Mouse (Mus musculus): ENCODE data around the gene Plpp1. TPM values are rescaled to one million over a fixed set of nuclear protein-coding genes. Genes with fewer than 3 reads are reported as not detected.

The Plpp1 gene
- polyA plus RNA-seq, 1 experiment from 2014 or later = 16.8 TPM

GRCm38 (mm10) chr13:112762548-112762947 is 38.0 kb upstream of the Plpp1 start:
- Histone ChIP-seq H3K27me3 (ENCODE audit: poor library complexity, severe bottlenecking) (no peaks in the 10 kb centered on the region), H3K4me1 (peaks cover 10% of the 10 kb centered on the region; the same call in 1 of the 2 replicates), H3K9me3 (peaks cover 18% of the 10 kb centered on the region), H3K27ac (no peak overlapping the region), H3K36me3 (replicated peaks) (no peaks in the 10 kb centered on the region), H3K4me3 (no peak overlapping the region)
- 88% methylated on average over 4 of the region's 4 CpGs for WGBS
- no peak for DNase-seq (ENCODE audit: extremely low spot score, low spot score)

DNA sequence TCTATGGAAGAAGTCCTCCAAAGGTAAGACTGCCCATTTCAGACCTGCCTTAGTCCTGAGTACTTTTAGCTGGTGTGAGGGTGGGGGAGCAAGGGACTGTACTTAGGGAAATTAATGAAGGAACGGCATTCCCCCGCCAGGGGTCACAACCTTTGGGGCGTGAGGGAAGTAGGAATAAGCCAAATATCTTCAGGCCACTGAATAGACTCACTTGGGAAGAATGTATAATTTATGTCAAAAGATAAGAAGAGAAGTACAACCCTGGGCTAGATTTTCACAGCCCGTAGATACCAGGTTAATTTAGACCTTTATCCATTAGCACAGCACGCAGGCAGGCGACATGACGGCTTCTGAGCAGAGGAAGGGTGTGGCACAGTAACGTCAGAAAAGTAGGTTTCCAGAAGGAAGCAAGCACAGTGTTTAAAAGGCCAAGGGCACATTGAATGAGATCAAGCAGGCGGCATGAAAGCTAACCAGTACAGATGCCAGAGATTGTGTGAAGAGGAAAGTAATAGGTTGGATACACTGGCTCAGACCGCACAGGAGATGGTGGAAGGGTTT is 37.0 kb upstream of the Plpp1 start:
- no peak for DNase-seq (ENCODE audit: extremely low spot score, low spot score)
- Histone ChIP-seq H3K27me3 (ENCODE audit: poor library complexity, severe bottlenecking) (no peaks in the 10 kb centered on the region), H3K4me1 (peaks cover 10% of the 10 kb centered on the region; the same call in 1 of the 2 replicates), H3K4me3 (no peak overlapping the region), H3K36me3 (replicated peaks) (no peaks in the 10 kb centered on the region), H3K27ac (no peak overlapping the region), H3K9me3 (peaks cover 25% of the 10 kb centered on the region)
- 86% methylated on average over 10 of the region's 10 CpGs for WGBS

DNA sequence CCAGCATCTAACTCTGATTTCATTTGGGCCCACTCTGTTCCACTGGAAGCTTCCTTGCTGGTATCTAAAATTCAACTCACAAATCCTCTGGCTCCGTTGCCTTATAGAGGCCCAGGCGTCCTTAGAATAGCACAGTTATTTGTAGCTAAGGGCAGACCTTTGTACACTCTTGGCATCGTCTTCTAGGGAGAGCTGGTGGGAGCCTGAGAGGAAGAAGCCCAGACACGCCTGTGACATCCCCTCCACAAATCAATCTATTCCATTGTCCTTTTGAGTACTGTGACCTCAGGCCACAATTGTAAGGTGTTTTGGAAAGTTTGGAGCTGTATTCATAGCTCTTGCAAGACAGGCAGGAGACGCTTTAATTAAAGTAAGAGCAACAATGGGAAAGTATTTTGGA is 36.0 kb upstream of the Plpp1 start:
- peaks cover 10% of the 10 kb centered on the region; the same call in 1 of the 2 replicates for H3K4me1 ChIP-seq
- no peak overlapping the region for H3K27ac ChIP-seq
- peaks cover 25% of the 10 kb centered on the region for H3K9me3 ChIP-seq
- no peaks in the 10 kb centered on the region for H3K27me3 ChIP-seq (ENCODE audit: poor library complexity, severe bottlenecking)
- no peaks in the 10 kb centered on the region for H3K36me3 ChIP-seq (replicated peaks)
- H3K4me3 ChIP-seq = no peak overlapping the region
- WGBS = 91% methylated on average over 5 of the region's 5 CpGs
- no peak for DNase-seq (ENCODE audit: extremely low spot score, low spot score)

GRCm38 (mm10) chr13:112765654-112766053 is 34.9 kb upstream of the Plpp1 start:
- no peak overlapping the region for H3K4me3 ChIP-seq
- no peaks in the 10 kb centered on the region for H3K36me3 ChIP-seq (replicated peaks)
- 89% methylated on average over 3 of the region's 3 CpGs for WGBS
- no peak for DNase-seq (ENCODE audit: extremely low spot score, low spot score)
- H3K4me1 ChIP-seq = peaks cover 9% of the 10 kb centered on the region
- no peaks in the 10 kb centered on the region for H3K27me3 ChIP-seq (ENCODE audit: poor library complexity, severe bottlenecking)
- no peak overlapping the region for H3K27ac ChIP-seq
- H3K9me3 ChIP-seq = peaks cover 25% of the 10 kb centered on the region

GRCm38 (mm10) chr13:112770528-112771328 is 29.9 kb upstream of the Plpp1 start:
- peaks cover 25% of the 10 kb centered on the region for H3K9me3 ChIP-seq
- DNase-seq (ENCODE audit: extremely low spot score, low spot score) = no peak
- no peak overlapping the region for H3K27ac ChIP-seq
- no peak overlapping the region for H3K4me3 ChIP-seq
- 51% methylated on average over 11 of the region's 11 CpGs for WGBS
- no peaks in the 10 kb centered on the region for H3K27me3 ChIP-seq (ENCODE audit: poor library complexity, severe bottlenecking)
- no peaks in the 10 kb centered on the region for H3K36me3 ChIP-seq (replicated peaks)
- peaks cover 12% of the 10 kb centered on the region for H3K4me1 ChIP-seq

- H3K4me1 ChIP-seq = peaks cover 12% of the 10 kb centered on the region
- H3K4me3 ChIP-seq = no peak overlapping the region
- H3K27me3 ChIP-seq (ENCODE audit: poor library complexity, severe bottlenecking) = no peaks in the 10 kb centered on the region
- peaks cover 16% of the 10 kb centered on the region for H3K9me3 ChIP-seq
- no peaks in the 10 kb centered on the region for H3K36me3 ChIP-seq (replicated peaks)
- H3K27ac ChIP-seq = no peak overlapping the region
- DNase-seq (ENCODE audit: extremely low spot score, low spot score) = no peak
- 54% methylated on average over 15 of the region's 15 CpGs for WGBS
Observed at GRCm38 (mm10) chr13:112771447-112772208, 29.0 kb upstream of the Plpp1 start.

- Histone ChIP-seq H3K27me3 (ENCODE audit: poor library complexity, severe bottlenecking) (no peaks in the 10 kb centered on the region), H3K27ac (no peak overlapping the region), H3K4me1 (peaks cover 12% of the 10 kb centered on the region), H3K4me3 (no peak overlapping the region), H3K9me3 (peaks cover 10% of the 10 kb centered on the region), H3K36me3 (replicated peaks) (no peaks in the 10 kb centered on the region)
- WGBS = 81% methylated on average over 11 of the region's 11 CpGs
- DNase-seq (ENCODE audit: extremely low spot score, low spot score) = no peak
Observed at GRCm38 (mm10) chr13:112772252-112772651, 28.3 kb upstream of the Plpp1 start.

DNA sequence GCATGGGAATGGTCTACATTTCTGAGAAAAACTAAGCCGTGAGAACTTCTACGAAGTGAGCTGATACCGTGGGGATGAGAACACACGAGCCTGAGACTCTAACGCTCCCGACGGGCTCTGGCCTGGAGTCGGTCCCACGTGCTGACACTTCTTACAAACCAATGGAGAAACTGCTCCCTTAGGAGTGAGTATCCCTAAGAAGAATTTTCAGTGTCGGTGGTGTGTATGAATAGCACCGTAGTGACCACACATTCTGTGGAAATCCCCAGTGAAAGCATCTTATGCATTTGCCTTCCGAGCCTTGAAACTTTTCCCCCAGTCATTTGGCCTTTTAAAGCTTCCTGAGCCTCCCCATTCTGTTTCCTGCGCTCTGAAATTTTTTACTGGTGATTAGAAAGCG is 27.7 kb upstream of the Plpp1 start:
- WGBS = 86% methylated on average over 14 of the region's 14 CpGs
- no peak for DNase-seq (ENCODE audit: extremely low spot score, low spot score)
- H3K4me1 ChIP-seq = peaks cover 12% of the 10 kb centered on the region

DNA sequence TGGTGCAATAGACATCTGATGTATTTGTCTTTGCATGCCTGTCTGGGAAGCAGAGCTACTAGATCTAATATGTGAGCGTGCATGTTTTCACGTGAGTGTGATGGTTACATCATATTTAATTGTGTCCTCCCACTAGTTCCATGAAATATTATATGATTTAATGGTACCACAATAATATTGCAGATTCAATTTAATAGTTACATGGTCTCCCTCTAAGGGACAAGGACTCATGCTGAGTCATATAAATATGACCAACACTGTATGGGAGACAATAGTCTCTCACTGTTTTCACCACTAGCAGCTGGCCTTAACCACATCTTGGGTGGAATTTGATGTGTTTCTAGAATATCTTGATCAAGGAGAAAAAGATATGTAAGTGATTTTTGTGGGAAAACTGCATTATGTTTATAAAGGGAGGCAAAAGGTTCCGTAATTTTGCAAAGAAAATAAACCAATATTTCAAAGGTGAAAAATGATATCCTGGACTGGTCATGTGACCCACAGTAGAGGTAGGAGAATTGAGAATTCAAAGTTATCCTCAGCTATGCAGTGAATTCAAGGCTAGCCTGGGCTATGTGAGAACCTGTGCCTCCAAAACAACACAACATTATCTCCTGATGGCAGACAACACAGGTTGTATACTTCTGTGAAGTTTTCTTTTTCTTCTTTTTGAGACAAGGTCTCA is 26.5 kb upstream of the Plpp1 start:
- Histone ChIP-seq H3K9me3 (no peaks in the 10 kb centered on the region), H3K36me3 (replicated peaks) (no peaks in the 10 kb centered on the region), H3K27me3 (ENCODE audit: poor library complexity, severe bottlenecking) (no peaks in the 10 kb centered on the region), H3K4me1 (peaks cover 12% of the 10 kb centered on the region), H3K27ac (no peak overlapping the region), H3K4me3 (no peak overlapping the region)
- 92% methylated on average over 3 of the region's 3 CpGs for WGBS
- DNase-seq (ENCODE audit: extremely low spot score, low spot score) = no peak

More for the DNA sequence above, 27.7 kb upstream of the Plpp1 start:
- no peaks in the 10 kb centered on the region for H3K27me3 ChIP-seq (ENCODE audit: poor library complexity, severe bottlenecking)
- H3K4me3 ChIP-seq = no peak overlapping the region
- peaks cover 4% of the 10 kb centered on the region for H3K9me3 ChIP-seq
- no peak overlapping the region for H3K27ac ChIP-seq
- no peaks in the 10 kb centered on the region for H3K36me3 ChIP-seq (replicated peaks)

- DNase-seq (ENCODE audit: extremely low spot score, low spot score) = no peak
- H3K9me3 ChIP-seq = no peaks in the 10 kb centered on the region
- H3K36me3 ChIP-seq (replicated peaks) = no peaks in the 10 kb centered on the region
- H3K4me3 ChIP-seq = no peak overlapping the region
- 93% methylated on average over 10 of the region's 10 CpGs for WGBS
- H3K4me1 ChIP-seq = peaks cover 5% of the 10 kb centered on the region
- no peaks in the 10 kb centered on the region for H3K27me3 ChIP-seq (ENCODE audit: poor library complexity, severe bottlenecking)
- no peak overlapping the region for H3K27ac ChIP-seq
Observed at GRCm38 (mm10) chr13:112775856-112776255, 24.7 kb upstream of the Plpp1 start.

GRCm38 (mm10) chr13:112778407-112778806 is 22.2 kb upstream of the Plpp1 start:
- no peaks in the 10 kb centered on the region for H3K9me3 ChIP-seq
- 92% methylated on average over 5 of the region's 5 CpGs for WGBS
- H3K4me1 ChIP-seq = no peaks in the 10 kb centered on the region
- H3K36me3 ChIP-seq (replicated peaks) = no peaks in the 10 kb centered on the region
- H3K27me3 ChIP-seq (ENCODE audit: poor library complexity, severe bottlenecking) = no peaks in the 10 kb centered on the region
- no peak overlapping the region for H3K27ac ChIP-seq
- DNase-seq (ENCODE audit: extremely low spot score, low spot score) = no peak
- no peak overlapping the region for H3K4me3 ChIP-seq

DNA sequence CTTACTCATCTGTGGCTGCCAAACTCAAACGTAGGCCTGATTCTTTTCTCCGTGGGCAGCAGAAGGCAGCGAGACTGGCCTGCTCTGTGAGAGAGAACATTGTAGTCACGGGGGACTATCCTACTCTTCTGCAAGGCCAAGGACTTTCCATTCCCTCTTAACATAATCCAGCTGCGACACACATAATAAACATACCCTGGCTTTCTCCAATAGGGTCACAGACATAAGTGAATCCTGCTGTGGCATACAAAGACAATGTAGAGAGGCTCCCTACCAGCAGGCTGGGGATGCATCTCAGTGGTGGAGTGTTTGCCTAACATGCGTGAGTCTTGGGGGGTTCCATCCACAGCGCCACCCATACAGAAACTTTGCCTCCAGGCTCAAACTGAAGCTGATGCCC is 15.3 kb upstream of the Plpp1 start:
- H3K27me3 ChIP-seq (ENCODE audit: poor library complexity, severe bottlenecking) = no peaks in the 10 kb centered on the region
- WGBS = 75% methylated on average over 7 of the region's 7 CpGs
- H3K4me3 ChIP-seq = no peak overlapping the region
- H3K9me3 ChIP-seq = no peaks in the 10 kb centered on the region
- DNase-seq (ENCODE audit: extremely low spot score, low spot score) = no peak
- H3K4me1 ChIP-seq = peaks cover 12% of the 10 kb centered on the region
- H3K27ac ChIP-seq = no peak overlapping the region
- H3K36me3 ChIP-seq (replicated peaks) = no peaks in the 10 kb centered on the region

All from forebrain, embryonic 10.5 days (tissue).